Mouse (Mus musculus): ENCODE measurements around the gene Arl15.

The Arl15 gene

GRCm38 (mm10) chr13:114202806-114203570, 408.7 kb downstream of the Arl15 start:
- no peak for DNase-seq (ENCODE audit: low read depth, low spot score)

Measured in forelimb bud, embryonic 11.5 days (tissue).